Mouse (Mus musculus) monocyte, adult 5-6 weeks (primary cell): Measurements from ENCODE around the gene Alg5. TPM values are rescaled to one million over a fixed set of nuclear protein-coding genes. Genes with fewer than 3 reads are reported as not detected.
"Not testable (repeated sequence)": the region's sequence is repeated elsewhere in the genome, so short reads cannot be mapped to it uniquely, and the experiment has no call there.

Experiments
- ATAC-seq: fragments of 153-309, 156-312 bp; replicated peaks from 2 replicates; pipeline ENCODE4 v1.8.0; 2017; ENCODE audit warnings: mild to moderate bottlenecking; ENCODE audit not compliant: low TSS enrichment, insufficient number of reproducible peaks, severe bottlenecking, poor library complexity, low FRiP score
- total RNA-seq: library from RNA; stranded (forward); fragments of 200-1000, 200-491, 200-594 nt; gene quantifications from 3 replicates; pipeline ENCODE4 v1.2.3, GENCODE M21; 2017

The Alg5 gene
- total RNA-seq, 1 experiment from 2014 or later, result 53.9 TPM

- ATAC-seq, result peak; percentile 72
Measured at GRCm38 (mm10) chr3:54734411-54735246, 710 bp upstream of the Alg5 start.

- ATAC-seq, result no peak
Measured at GRCm38 (mm10) chr3:54736101-54736927, 975 bp downstream of the Alg5 start.

GRCm38 (mm10) chr3:54737317-54737716 lies 2.0 kb downstream of the Alg5 start:
- no peak for ATAC-seq

- no peak for ATAC-seq
Measured at GRCm38 (mm10) chr3:54741965-54742364, 6.6 kb downstream of the Alg5 start.

GRCm38 (mm10) chr3:54745799-54746198 lies 10.5 kb downstream of the Alg5 start:
- ATAC-seq, result no peak

DNA sequence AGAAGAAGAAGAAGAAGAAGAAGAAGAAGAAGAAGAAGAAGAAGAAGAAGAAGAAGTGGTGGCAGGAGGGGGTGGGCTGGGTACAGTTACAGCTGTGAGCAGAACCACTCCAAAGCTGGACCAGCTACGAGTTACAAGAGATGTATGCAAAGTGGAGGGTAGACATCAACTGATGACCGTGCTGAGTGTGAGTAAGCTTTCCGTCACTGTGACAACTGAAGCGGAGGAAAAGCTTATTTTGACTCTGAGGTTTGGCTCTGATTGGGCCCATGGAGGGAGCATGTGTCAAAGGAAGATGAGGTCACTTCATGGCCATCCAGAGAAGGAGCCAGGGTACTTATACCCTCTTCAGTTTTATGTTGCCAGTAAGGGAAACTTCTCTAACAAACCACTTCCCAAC lies 18.1 kb downstream of the Alg5 start:
- ATAC-seq, result no peak

GRCm38 (mm10) chr3:54755145-54756041 lies 20.1 kb downstream of the Alg5 start, which contains the start of gene Smad9:
Gene Smad9, plus strand, starts transcription at chr3:54755582.
- ATAC-seq, result no peak

DNA sequence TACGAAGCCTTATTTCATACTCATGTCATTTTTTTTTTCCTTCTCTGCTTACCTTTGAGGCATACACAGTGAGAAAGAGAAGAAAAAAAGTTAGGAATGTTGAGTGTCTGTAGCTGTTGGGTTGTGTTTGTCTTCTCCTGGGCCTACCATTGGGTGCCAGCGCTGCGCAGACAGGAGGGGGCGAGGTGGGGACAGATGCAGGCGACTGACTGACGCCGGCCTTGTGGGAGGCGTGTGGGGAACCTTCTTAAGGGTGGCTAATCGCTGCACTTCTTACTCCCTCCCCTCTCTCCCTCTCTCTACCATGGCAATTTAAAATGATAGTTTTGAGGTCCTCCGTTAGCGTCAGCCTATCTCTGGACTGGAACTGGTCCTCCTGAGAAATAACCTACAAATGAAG lies 20.7 kb downstream of the Alg5 start:
- no peak for ATAC-seq

GRCm38 (mm10) chr3:54757446-54757845 lies 22.1 kb downstream of the Alg5 start:
- ATAC-seq, result no peak

DNA sequence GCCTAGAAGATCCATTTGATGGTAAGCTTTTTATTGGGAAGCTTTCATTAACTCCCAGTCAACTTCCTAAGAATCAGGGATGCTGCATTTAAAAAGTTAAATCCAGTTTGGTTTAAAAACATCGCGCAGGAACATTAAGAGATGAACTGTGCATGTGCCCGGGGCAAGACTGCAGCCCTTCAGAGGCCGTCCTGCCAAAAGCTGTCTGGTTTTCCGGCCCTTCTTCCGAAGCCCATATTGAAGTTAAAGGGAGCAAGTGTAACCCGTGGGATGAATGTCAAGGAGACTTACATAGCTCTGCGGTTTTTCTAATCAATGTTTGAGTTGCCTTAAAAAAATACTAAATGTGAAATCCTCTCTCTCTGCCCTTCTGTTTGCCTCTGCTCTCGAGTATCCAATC lies 23.9 kb downstream of the Alg5 start:
- ATAC-seq, result no peak

DNA sequence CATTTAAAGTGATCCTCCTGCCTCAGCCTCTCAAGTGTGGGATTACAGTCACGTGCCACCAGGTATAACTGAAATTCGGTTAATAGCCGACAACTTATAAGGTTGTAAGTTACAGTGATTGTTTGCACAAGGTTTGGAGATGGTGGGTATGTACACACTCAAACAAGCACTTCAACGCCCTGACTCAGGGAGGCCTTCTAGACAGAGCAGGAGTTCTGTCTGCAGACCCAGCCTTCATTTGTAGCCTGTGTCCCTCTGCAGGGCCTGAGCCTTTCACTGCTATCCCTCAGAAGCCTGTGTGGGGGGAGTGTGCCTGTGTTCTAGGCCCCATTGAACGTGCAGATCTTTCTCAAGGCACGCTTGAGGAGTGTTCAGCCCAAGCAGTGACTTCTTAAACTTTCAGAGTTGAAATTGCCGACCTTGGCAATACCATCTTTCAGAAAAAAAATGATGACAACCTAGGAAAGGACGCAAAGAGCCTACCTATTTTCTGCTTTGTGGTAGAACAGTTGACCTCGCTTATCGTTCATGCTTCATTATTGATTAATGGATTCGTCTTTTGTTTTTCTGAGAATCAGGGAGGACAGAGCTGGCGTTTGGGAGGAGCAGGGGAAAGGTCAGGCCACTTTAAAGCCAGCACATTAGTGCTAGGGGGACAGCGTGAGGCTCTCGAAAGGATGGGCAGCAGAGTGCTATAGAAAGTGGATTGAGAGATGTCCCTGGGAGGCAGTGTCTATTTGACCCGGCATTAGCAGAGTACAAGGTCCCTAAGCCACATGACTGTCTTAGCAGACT lies 25.2 kb downstream of the Alg5 start:
- ATAC-seq, result no peak

GRCm38 (mm10) chr3:54761258-54761657 lies 25.9 kb downstream of the Alg5 start:
- no peak for ATAC-seq

DNA sequence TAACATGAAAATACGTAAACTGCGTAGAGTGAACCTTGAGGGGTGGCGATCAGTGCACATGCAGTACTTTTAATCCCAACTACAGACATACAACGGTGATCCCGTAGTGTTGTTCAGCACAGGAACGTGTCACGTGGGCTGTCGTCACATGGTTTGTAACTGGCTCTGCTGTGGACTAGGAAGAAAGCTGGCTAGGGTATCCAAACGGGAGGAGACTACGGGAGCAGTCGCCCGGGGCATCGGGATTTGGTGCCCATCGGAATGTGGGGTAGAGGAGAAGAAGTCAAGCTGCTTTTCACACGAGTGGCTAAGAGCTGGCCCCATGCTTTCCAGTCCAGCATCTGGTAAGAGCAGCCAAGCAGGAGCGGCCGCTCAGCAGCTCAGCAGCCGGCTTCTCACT lies 29.1 kb downstream of the Alg5 start:
- no peak for ATAC-seq

GRCm38 (mm10) chr3:54765521-54765920 lies 30.2 kb downstream of the Alg5 start:
- ATAC-seq, result not testable (repeated sequence)

GRCm38 (mm10) chr3:54766034-54766433 lies 30.7 kb downstream of the Alg5 start:
- no peak for ATAC-seq

DNA sequence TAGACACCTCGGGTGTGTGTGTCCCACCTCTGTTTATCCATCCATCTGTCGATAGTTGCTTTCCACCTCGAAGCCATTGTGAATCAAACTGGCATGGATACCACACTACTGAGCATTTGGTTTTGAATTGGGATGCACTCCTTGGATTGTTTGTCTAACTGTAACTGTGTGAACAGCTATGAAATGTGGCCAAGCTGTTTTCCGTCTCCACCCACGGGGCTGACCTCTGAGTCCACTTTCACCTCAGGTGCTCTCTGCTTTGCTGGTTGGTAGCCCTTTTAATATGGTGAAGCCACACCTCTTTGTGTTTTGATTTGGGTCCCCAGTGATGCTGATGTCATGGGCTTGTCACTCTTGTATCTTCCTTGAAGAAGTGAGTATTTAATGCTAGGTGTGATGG lies 31.5 kb downstream of the Alg5 start:
- ATAC-seq, result no peak

DNA sequence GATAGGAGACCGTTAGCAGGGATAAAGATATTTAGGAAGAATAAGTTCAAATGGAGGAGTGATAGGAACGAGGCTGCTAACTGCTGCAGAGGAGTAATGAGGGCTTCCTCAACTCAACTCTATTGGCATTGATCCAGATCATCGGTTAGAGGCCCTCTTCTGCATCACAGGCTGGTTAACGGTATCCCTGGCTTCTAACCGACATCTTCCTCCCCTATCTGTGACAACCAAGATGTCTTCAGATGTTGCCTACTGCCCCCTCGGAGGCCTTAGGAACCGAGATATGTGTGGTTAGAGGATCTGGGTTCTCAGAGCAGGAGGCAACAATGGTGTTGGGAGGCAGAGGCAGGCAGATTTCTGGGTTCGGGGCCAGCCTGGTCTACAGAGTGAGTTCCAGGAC lies 33.3 kb downstream of the Alg5 start:
- no peak for ATAC-seq
